Mouse (Mus musculus) thymus, adult 18-20 months (tissue): ENCODE measurements around the gene Plppr2.

Experiments used
- DNase-seq, 2 experiments: peaks; one replicate each; pipeline ENCODE4 v3.0.0; 2022; ENCODE audit warnings: mixed read lengths in 2 of 2

Plppr2 gene

DNA sequence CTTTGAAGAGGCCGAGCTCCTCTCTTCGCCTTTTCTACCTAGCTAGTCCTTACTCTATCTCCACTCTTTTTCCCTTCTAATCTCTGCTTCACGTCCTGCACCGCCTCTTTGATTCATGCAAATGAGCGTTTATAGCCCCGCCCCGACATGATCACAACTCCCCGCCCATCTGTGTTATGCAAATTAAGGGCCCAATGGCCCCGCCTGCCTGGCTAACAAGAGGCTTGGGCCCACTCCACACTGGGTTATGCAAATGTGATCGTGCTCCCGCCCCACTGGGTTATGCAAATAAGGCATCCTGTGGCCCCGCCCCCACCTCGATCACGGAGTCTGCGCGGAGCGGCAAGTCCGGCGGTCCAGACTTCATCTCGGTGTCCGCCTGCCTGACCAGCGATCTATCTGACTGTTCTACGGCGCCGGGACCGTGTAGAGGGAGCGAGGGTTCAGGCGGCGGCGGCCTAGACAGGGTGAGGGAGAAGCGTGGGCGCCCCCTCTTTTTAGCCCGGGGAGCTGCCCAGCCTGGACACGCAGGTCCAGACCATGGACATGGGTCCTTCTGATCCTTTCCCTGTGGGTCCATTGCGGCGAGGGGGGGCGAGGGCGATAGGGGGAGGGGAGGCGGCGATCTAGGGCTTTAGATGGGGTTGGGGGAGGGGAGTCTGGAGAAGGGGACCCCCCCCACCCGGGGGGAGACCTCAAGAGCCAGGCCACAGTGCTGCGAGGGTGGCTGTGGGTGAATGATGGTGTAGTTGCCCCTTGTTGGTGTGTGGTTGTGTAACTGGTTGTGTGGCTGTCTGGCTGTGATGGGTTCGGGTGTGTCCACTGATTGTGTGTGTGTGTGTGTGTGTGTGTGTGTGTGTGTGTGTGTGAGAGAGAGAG lies at the start of gene Plppr2:
TSS of gene Plppr2 (plus strand) at position 342 of the 879 bp plus-strand sequence.
- DNase-seq = peak; percentile 66 to 79

DNA sequence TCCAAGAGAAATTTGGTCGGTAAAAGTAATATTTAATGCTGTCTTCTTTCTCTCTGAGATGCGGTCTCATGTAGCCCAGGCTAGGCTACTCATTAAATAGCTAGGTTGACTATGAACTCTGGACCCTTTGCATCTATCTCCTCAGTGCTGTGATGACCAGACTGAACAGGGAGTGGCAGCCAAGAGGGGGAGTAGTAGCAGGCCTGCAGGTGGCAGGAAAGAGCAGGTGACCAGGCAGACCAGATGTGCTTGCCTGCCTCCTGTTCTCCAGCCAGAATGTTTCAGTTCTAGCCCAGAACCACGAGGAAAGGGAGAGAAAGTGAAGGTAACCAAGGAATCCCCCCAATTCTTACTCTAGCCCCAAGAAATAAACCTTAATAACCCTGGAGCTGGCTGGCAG lies 47.6 kb upstream of the Plppr2 start:
- DNase-seq = no peak

DNA sequence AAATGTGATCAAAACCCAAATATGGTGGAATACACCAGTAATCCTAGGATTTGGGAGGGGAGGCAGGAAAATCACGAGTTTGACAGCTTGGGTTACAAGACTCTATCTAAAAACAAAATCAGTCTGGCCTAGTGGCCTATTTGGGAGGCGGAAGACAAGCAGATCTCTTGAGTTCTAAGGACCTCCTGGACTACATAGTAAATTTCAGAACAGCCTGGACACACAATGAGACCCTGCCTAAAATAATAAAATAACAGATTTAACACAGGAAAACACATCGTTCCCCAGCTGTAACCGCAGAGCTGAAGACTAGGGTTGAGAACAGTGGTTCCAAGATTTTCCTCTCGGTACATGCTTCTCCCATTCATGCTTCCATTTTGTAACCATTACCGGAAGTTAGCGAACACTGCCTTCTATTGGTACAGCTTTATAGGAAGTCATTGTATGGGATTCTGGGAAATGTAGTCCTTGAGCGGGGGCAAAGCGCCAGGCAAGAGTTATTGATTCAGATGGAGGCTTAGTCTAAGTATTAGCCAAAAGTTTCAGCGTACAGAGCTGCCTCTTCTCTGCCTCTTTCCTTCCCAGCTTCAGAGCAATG lies 35.5 kb upstream of the Plppr2 start:
- no peak for DNase-seq

DNA sequence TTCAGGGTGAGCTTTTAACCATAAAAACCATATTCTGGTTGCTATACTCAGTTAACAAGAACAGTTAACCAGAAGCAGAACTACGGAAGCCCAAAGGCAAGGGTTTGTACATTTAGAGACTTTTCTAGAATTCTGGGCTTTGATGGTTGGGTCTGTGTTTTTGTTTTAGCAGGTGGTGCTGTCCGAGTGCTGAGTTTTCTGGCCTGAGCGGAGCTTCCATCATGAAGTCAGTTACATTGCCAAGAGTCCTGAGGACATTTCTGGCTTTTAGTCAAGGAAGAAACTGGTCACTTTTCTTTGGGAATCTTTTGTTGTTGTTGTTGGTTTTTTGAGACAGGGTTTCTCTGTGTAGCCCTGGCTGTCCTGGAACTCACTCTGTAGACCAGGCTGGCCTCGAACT lies 32.8 kb upstream of the Plppr2 start:
- no peak for DNase-seq

DNA sequence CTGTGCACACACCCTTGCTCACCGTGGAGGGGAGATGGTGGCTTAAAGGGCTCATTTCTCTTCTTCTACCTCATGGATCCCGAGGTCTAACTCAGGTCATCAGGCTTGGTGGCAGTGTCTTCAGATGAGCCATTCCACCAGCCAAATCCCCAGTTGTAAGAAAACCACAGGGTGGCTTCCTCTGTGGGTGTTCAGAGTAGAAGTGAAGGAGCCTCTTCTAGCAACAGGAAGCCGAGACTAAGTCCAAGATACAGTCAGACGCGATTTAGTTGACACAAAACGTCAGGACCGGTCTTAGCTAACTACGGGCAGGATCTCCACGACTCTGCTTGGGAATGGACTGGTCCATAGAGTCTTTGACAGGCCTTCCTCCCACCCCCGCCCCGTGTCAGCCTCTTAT lies 28.6 kb upstream of the Plppr2 start:
- no peak for DNase-seq

DNA sequence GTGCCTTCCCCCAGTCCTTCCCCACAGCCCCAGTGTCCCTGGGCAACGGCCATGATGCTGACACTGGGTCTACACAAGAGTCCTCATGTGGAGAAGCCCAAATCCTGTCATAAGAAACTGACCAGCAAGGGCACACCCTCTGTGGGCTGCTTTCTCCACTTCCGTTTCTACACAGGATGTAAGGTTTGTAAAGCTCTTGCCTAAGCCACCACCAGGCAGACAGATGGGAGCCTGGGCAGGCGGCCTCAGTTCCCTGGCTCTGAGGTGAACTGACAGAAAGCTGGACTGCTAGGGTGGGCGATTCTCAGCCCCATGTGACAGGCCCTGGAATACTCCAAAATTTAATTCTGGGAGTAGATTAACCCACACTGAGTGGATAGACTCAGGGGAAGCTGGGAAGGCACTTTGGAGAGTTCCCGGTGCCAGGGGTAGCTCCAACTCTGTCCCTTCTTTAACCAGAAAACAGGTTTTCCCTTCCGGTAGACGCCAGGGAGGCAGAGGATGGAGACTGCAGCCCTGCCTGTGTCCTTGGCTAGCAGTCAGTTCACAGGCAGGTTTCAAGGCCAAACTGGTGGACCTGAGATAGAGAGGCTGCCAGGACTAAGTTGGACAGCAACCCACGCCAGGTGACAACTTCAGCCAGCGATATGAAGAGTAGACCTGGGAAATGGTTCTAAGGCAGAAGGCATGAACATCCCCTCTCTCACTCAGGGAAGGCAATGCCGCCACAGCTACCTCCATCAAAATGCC lies 27.2 kb upstream of the Plppr2 start:
- DNase-seq = no peak

DNA sequence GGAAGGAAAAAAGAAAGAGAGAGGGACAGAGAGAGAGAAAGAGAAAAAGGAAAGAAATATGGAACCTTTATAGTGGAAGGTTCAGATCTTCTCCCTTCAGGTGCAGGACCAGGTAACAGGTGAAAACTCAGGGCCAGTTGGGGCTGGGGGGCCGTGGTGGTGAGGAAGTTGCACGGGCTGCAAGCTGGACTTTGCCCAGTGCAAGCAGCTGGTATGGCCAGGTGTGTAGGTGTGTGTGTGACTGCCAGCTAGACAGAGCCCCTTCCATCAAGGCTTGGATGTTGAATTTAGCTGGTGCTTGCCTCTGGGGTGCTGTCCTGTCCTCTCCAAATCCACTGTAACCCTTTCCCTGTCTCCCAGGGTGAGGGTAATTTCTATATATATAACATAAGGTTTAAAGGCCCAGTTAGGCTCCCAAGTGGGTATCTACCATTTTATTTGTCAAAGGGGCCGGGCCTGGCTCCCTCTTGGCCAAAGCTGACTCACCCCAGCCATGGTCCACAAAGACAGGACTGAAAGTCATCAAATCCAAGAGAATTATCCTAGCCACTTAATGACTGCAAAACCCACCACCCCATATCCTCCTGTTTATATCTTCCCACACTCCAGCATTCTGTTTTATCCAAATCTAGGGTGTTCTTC lies 19.9 kb upstream of the Plppr2 start:
- DNase-seq = no peak

DNA sequence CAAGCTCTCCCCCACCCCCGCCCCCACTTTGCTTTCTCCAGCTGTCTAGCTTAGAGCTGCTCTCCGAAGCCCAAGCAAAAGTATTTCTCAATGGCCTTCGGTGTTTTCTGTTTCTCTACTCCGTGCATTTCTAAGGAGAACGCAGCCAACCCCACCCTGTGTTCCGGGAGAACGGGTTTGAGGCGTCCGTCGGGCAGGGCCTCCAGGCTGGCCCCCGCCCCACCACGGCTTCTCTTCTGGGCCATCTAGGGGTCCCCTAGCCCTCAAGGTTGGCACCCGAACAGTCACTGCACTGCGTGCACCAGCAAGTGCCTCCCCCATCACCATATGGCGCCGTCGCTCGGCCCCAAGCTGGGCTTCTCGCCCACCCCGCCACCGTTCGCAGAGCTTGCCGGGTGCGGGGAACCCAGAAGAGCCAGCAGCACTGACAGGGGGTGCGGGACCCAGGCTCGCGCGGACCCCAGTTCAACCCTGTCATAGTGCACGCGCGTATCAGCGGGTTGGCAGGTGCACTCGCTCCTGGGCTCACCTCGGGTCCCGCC lies 19.3 kb upstream of the Plppr2 start:
- no peak for DNase-seq

DNA sequence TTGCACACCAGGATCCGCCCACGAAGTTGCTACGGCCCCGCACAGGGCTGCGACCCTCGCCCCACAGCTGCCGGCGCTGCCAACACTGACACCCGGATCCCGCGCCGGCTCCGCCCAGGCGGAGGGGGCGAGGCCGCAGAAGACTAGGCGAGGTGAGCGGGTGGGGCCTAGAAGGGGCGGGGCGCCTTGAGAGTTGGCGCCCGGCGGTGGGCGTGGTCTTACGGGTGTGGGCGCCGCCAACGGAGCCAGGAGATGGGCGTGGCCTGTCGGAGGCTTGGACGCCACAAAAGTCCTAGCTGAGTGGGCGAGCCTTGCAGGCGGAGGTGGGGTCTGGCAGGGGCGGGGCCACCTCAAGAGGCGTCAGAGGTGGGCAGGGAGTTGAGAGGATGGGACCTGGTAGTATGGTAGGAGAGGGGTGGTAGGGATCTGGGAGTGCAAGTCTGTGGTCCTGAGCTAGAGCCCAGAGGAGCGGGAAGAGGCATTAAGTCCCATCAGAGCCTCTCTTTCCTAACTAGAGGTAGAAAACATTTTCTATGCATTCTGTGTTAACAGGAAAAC lies 18.7 kb upstream of the Plppr2 start, which contains the start of gene Rab3d:
TSS of gene Rab3d (minus strand) at position 158 of the 558 bp plus-strand sequence.
- DNase-seq = peak; percentile 93 to 94

DNA sequence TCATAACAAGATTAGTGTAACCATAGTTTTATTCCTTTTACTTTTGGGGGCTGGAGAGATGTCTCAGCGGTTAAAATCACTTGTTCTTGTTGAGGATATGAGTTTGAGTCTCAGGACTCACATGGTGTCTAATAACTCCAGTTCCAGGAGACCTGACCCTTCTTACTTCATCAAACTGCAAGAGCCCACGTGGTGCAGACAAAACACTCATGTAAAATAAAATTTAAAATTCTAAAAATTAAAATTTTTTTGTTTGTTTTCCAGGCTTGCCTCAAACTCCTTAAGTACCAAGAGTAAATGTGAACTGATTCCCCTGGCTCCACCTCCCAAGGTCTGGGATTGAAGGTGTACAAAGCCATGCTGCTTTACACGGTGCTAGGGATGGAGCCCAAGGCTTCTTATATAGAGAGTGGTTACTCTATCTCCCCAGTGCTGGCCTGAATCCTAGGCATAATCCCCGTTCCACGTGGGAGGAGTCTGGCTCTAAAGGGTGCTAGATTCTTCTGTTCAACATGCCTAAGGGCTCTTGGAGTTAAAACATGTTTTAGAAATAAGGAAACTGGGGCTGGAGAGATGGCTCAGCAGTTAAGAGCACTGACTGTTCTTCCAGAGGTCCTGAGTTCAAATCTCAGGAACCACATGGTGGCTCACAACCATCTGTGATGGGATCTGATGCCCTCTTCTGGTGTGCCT lies 18.0 kb upstream of the Plppr2 start:
- DNase-seq = no peak

DNA sequence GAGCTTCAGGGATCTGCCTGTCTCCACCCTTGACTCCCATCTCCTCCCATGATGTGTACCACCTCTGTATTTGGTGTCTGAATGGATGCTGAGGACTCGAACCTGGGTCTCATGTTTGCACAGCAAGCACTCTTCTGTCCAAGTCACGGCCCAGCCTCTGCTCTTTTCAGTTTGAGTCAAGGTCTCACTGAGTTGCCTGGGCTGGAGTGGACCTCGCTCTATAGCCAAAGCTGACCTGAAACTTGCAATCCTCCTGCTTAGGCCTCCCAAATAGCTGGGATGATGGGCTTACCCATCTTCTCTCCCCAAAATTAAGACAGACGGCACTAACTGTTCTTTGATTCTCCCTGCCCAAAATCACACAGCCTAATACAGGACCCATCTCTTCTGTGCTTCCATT lies 13.8 kb upstream of the Plppr2 start:
- no peak for DNase-seq

DNA sequence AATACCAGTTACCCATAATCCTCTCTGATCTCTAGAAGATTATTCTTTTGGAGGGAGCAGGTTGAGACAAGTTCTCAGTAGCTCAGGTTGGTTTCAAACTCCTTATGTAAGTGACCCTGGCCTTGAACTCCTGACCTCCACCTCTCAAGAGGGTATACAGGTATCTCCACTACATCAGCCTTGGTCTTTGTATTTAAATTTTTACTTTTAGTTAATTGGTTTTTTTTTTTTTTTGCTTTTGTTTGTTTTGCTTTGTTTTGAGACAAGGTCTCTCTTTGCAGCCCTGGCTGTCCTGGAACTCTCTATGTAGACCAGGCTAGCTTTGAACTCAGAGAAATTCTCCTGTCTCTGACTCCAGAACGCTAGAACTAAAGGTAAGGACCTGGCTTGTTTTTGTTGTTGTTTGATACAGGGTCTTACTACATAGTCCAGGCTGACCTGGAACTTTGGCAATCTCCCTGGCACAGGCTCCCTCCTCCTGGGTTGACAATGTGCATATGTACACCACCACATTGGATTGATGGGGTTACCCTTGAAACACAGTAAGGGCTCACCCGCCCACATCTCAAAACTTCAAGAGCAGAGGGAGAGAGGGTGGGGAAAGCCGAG lies 13.2 kb upstream of the Plppr2 start:
- DNase-seq = no peak

DNA sequence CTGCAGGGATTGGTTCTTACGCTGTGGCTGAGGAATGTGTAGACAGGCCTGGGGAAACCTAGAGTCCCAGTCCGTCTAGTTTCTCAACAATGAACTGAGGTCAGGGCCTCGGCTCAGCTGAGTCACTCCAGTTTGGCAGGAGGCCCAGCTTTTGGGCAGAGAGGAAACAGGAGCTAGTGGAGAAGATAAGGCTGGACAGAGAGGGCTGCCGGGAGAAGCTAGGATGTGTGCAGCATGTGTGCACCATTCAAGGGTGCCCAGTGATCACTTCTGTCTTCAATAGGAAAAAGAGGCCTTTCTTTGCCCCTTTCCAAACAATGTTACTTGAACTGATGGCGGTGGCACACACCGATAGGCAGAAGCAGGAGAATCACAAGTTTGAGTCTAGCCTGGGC lies 12.7 kb upstream of the Plppr2 start:
- peak in 1 of 2 experiments; percentile 22 for DNase-seq

DNA sequence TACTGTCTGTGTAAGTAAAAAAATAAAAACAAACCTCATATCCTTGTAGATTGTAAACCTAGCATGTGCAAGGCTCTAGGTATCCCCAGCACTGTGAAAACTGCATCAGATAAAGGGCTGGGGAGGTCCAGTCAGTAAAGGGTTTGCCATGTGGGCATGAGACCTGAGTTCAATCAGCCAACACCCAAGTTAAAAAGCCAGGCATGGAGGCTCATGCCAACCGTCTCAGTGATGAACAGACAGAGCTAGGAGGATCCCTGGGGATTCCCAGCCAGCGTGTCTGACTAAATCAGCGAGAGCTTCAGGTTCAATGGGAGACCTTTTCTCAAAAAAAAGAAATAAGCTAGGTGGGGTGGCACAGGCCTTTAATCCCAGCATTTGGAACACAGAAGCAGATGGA lies 11.8 kb upstream of the Plppr2 start:
- no peak for DNase-seq

DNA sequence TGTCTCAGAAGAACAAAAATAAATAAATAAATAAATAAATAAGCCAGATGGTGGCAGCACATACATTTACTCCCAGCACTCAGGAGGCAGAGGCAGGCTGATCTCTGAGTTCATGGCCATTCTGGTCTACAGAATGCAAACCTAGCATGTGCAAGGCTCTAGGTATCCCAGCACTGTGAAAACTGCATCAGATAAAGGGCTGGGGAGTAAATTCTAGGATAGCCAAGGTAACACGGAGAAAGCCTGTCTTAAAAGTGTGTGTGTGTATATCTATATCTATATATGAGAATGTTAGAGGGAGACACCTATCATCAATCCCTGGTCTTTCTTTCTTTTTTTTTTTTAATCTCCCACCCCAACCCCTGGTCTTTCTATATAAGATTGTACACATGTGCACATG lies 11.3 kb upstream of the Plppr2 start:
- no peak for DNase-seq

DNA sequence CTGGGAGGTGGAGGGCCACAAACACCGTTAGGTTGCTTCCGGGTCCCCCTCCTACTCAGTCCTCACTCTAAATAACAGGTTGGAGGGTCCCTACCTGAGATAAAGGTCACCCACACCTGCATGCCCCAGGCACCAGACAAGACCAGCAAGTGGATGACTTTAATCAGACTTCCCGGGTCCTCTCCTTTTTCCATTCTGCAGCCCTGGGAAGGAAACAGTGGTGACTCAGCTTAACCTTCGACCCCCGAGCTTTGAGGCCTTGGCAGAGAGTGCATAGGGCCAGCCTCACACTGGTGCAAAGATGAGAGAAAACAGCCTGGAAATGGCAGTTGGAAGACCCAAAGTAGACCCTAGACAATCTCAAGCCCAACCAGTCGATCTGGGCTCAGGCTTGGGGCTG lies 10.7 kb upstream of the Plppr2 start:
- DNase-seq = no peak

DNA sequence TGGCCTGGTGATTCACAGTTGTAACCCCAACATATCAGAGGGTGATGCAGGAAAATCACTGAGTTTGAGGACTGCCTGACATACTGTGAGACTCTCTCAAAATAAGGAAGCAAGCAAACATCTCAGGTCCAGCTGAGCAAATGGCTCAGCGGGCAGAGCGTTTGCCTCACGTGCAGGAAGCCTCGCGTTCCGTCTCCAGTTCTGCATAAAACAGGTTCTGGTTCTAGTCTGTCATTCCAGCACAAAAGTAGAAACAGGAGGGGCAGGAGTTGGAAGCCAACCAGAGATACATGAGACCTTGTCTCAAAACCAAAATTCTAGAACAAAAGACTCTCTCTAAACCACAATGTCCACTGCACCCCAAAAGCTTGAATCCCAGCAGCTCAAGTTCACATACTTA lies 10.0 kb upstream of the Plppr2 start:
- no peak for DNase-seq

DNA sequence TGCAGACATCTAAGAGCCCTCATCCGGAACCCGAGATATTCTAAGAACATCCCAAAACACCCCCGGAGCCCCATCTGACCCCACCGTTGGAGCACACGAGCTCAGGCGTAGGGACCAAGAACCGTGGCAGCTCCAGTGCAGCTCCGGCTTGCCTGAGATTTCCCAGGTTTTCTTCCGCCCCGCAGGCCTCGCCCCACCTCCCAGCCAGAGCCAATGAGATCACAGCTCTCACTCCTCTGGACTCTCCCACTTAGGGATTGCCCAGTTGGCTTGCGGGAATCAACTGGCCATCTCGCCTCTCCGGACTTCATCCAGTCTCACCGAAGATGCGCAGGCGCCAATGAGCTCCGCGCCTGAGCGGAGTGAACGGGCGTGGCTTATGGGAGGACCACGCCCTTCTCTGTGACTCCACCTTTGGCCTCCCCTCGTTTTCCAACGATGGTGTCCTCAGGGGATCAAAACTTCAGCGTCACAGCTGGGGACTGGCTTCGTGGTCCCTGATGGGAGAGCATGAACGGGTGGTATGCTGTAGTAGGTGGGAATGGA lies 9.6 kb upstream of the Plppr2 start, which contains the start of the genes Ccdc159 and Tmem205:
TSS of gene Ccdc159 (plus strand) at position 264 of the 546 bp plus-strand sequence.
TSS of gene Tmem205 (minus strand) at position 349 of the 546 bp plus-strand sequence.
- peak; percentile 36 to 39 for DNase-seq

DNA sequence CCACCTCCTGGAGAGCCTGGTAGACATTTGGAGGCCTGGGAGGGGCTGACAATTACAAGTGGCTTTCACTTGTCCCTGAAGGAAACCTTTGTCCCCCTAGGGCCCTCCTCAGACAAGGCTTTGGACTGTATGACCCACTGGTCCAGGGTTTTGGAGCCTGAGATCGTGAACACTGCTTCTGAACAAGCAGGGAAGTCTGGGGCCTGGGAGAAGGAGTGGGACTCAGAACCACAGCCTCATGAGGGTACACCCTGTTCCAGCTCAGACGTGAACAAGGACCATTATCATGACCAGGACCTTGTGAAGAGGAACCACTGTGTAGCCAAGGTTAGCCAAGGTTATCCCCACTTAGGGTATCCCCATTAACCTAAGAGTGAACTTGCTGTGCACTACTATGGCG lies 7.6 kb upstream of the Plppr2 start:
- no peak for DNase-seq

DNA sequence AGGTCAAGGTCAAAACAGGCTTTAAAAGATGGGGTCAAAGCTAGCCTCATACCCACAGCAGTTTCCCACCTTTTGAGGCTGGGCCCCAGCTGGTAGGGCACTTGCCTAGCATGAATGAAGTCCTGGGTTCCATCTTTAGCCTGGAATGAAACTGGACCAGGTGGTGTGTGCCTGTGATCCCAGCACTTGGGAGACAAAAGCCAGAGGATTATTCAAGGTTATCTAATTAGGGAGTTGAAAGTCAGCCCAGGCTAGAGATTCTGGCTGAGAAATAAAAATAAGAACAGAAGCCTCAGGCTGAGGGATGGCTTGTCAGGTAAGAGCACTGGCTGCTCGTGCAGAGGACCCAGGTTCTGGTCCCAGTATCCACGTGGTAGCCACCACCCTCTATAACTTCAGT lies 4.8 kb upstream of the Plppr2 start:
- no peak for DNase-seq
